Mouse (Mus musculus) liver, embryonic 11.5 days (tissue): ENCODE measurements around the gene Ccdc181. TPM values are rescaled to one million over a fixed set of nuclear protein-coding genes. Genes with fewer than 3 reads are reported as not detected.

ENCODE experiments used
- ATAC-seq: fragments of 200-750 bp; cut with Nextera tagmentation; replicated peaks from 2 replicates; pipeline ENCODE4 v1.8.0; 2017; ENCODE audit warnings: moderate number of reproducible peaks, mild to moderate bottlenecking, moderate TSS enrichment, moderate library complexity; ENCODE audit not compliant: low FRiP score
- DNase-seq: peaks from one replicate; pipeline ENCODE4 v3.0.0-alpha.2; 2017; ENCODE audit warnings: low spot score
- H3K27ac ChIP-seq: fragments of 300-500 bp; sonication (generic); 2 replicates; pipeline ENCODE4 v1.5.1; 2014; ENCODE audit warnings: mild to moderate bottlenecking, low read depth, low read length, control low read depth
- H3K27me3 ChIP-seq: fragments of 300-500 bp; sonication (generic); replicated peaks from 2 replicates; pipeline ENCODE4 v1.6.1; 2014; ENCODE audit warnings: low read length, mixed read lengths; ENCODE audit not compliant: control insufficient read depth, insufficient read depth
- H3K36me3 ChIP-seq: fragments of 300-500 bp; sonication (generic); 2 replicates; pipeline ENCODE4 v1.6.1; 2014; ENCODE audit warnings: mild to moderate bottlenecking, low read length, moderate library complexity, mixed read lengths; ENCODE audit not compliant: control insufficient read depth, insufficient read depth
- H3K4me1 ChIP-seq: fragments of 300-500 bp; sonication (generic); replicated peaks from 2 replicates; pipeline ENCODE4 v1.6.1; 2014; ENCODE audit warnings: low read length, mixed read lengths; ENCODE audit not compliant: control insufficient read depth, insufficient read depth
- H3K4me2 ChIP-seq: fragments of 300-500 bp; sonication (generic); 2 replicates; pipeline ENCODE4 v1.6.1; 2014; ENCODE audit warnings: mild to moderate bottlenecking, control low read depth, moderate library complexity
- H3K4me3 ChIP-seq: fragments of 300-500 bp; sonication (generic); 2 replicates; pipeline ENCODE4 v1.5.1; 2014; ENCODE audit warnings: low read depth, low read length, control low read depth
- H3K9ac ChIP-seq: fragments of 300-500 bp; sonication (generic); 2 replicates; pipeline ENCODE4 v1.6.1; 2014; ENCODE audit warnings: low read depth, low read length, control low read depth
- H3K9me3 ChIP-seq: fragments of 300-500 bp; sonication (generic); 2 replicates; pipeline ENCODE4 v1.6.1; 2016; ENCODE audit warnings: low read length, inconsistent platforms, mixed read lengths; ENCODE audit not compliant: control insufficient read depth
- WGBS: fragments of 180-500 bp; shearing (Covaris S2); extraction: QIAGEN DNeasy Blood & Tissue Kit; methylation state at CpG from one replicate; pipeline ENCODE4 v1.1.7; 2014; 5-methylcytosine and 5-hydroxymethylcytosine counted together
- polyA plus RNA-seq: library from polyadenylated mRNA; unstranded; fragments of >200 nt; fragmentation: Nextera tagmentation; extraction: Ambion mirVana; gene quantifications from 2 replicates; pipeline ENCODE4 v1.2.1, GENCODE M21; 2014

Gene Ccdc181
- polyA plus RNA-seq, 1 experiment from 2014 or later = 9.4 TPM

GRCm38 (mm10) chr1:164335435-164335834, 60.0 kb downstream of the Ccdc181 start:
- Histone ChIP-seq H3K27me3 (no peaks in the 10 kb centered on the region), H3K9ac (no peak overlapping the region), H3K4me1 (no peaks in the 10 kb centered on the region), H3K4me2 (no peak overlapping the region), H3K36me3 (peaks cover 3% of the 10 kb centered on the region), H3K4me3 (no peak overlapping the region), H3K9me3 (no peaks in the 10 kb centered on the region), H3K27ac (no peak overlapping the region)
- 88% methylated on average over 3 of the region's 3 CpGs for WGBS
- no peak for ATAC-seq
- no peak for DNase-seq

- Histone ChIP-seq H3K4me1 (no peaks in the 10 kb centered on the region), H3K9ac (no peak overlapping the region), H3K27me3 (no peaks in the 10 kb centered on the region), H3K27ac (no peak overlapping the region), H3K9me3 (no peaks in the 10 kb centered on the region), H3K36me3 (peaks cover 3% of the 10 kb centered on the region), H3K4me3 (no peak overlapping the region), H3K4me2 (no peak overlapping the region)
- ATAC-seq = no peak
- 83% methylated on average over 4 of the region's 4 CpGs for WGBS
- no peak for DNase-seq
These were observed 60.5 kb downstream of the Ccdc181 start for GRCm38 (mm10) chr1:164335846-164336245.

Other genes with a start within 250 kb of the Ccdc181 start
- gene Sele, start 227.4 kb upstream of the Ccdc181 start, polyA plus RNA-seq = 0.10 TPM in 1 of 2 replicates, not detected in the other
- gene Sell, start 213.6 kb upstream of the Ccdc181 start, polyA plus RNA-seq = 1.1 and 1.5 TPM in 2 replicates
- 0.78 and 0.79 TPM in 2 replicates for gene Selp, start 160.3 kb upstream of the Ccdc181 start, polyA plus RNA-seq
- gene F5, start 123.7 kb upstream of the Ccdc181 start, polyA plus RNA-seq = 6.5 and 8.1 TPM in 2 replicates
- gene Slc19a2, start 26.5 kb upstream of the Ccdc181 start, polyA plus RNA-seq = 26.6 and 31.0 TPM in 2 replicates
- 20.9 and 22.0 TPM in 2 replicates for gene Nme7, start 28.5 kb downstream of the Ccdc181 start, polyA plus RNA-seq
- 19.7 and 22.3 TPM in 2 replicates for gene Blzf1, start 31.9 kb downstream of the Ccdc181 start, polyA plus RNA-seq
- gene Atp1b1, start 182.8 kb downstream of the Ccdc181 start, polyA plus RNA-seq = 18.2 and 18.6 TPM in 2 replicates